10 mouse cellular contexts compared by ENCODE assay signal in the genomic region with DNA sequence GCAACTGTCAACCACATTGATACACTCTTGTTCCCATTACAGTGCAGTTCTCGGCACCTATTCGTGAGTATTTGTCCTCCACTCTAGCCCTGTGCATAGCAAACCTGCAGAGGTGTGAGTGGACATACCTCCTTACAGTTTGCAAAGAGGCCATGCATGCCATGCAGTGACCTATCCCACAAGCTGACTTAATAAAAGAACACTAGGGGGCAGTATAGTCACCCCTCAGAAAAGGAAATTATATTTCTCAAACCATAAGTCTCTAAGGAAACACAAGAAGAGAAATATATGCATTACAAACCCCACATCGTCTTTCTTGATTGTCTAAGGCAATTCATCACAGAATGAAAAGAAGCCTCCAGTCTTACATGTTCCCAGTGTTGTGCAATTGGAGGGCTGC. TPM values are rescaled to one million over a fixed set of nuclear protein-coding genes. Genes with fewer than 3 reads are reported as not detected.
A peak's percentile ranks its signal among the peaks of the same experiment; 100 is the strongest.
DNase-seq lines count a peak whose midpoint lies in the region; ATAC-seq and TF ChIP-seq lines count a peak whose summit lies in the region.
"Had no signal": no experiment of that assay in that cellular context is flagged by ENCODE, and none has a peak within 500 bp of the region (broad histone marks: within the 10 kb centered on the region; RNA-seq: fewer than 3 reads in every experiment).

No protein-coding gene starts in this region.

- DNase-seq in kidney, postnatal 14 days = peak; percentile 8
- no peak for DNase-seq in kidney, postnatal 25 days
- DNase-seq in CD4-positive helper T cell, adult 2 months (ENCODE audit: low read depth, low spot score) = peak; percentile 27
- DNase-seq in MEL-GATA-1-ER (ENCODE audit: extremely low read depth, low read depth) = peak; percentile 44
- DNase-seq in adrenal gland, adult 2 months = no peak
- DNase-seq in heart, adult 11 months = no peak
- DNase-seq: cerebellum, adult 11 months had no signal

- H3K27ac ChIP-seq in intestine, postnatal 0 days (ENCODE audit: low read depth, low read length) = no peak overlapping the region

- H3K9me3 ChIP-seq in intestine, postnatal 0 days (ENCODE audit: control insufficient read depth) = no peaks in the 10 kb centered on the region

- H3K4me2 ChIP-seq in intestine, postnatal 0 days (replicated peaks; ENCODE audit: low read depth) = no peak overlapping the region

- H3K9ac ChIP-seq in intestine, postnatal 0 days (ENCODE audit: low read depth, low read length) = no peak overlapping the region

- no peak overlapping the region for H3K4me3 ChIP-seq in intestine, postnatal 0 days (ENCODE audit: low read depth, low read length)

- 0 out of 2 replicates have a peak, but pooled peaks cover 7% of the 10 kb centered on the region for H3K4me1 ChIP-seq in intestine, postnatal 0 days (replicated peaks; ENCODE audit: control insufficient read depth, insufficient read depth, low read length)

- no peak; the same call in 1 of the 2 replicates for ATAC-seq in intestine, postnatal 0 days

- peak; percentile 86 for TF ChIP-seq CTCF in intestine, postnatal 0 days (IDR thresholded peaks at IDR 0.05; ENCODE audit: low read depth)

- WGBS in intestine, postnatal 0 days = 31% methylated on average over 3 of the region's 3 CpGs

- H3K27me3 ChIP-seq in intestine, postnatal 0 days (replicated peaks; ENCODE audit: control insufficient read depth, insufficient read depth, low read length) = no peaks in the 10 kb centered on the region

- H3K36me3 ChIP-seq in intestine, postnatal 0 days (ENCODE audit: control insufficient read depth, insufficient read depth) = no peaks in the 10 kb centered on the region

RNA-seq across cellular contexts. Expression of a gene that starts 37.3 kb away (rescaled TPM):
- polyA plus RNA-seq in intestine, postnatal 0 days (2015; fragmentation: Nextera tagmentation; extraction: Ambion mirVana) = 20.2 and 25.1 TPM in 2 replicates
- not detected for total RNA-seq in adrenal gland, adult 2 months (2021)
- 0.06 TPM in 2 replicates for polyA plus RNA-seq in adrenal gland, adult 2 months (2012; rRNA removed)
- total RNA-seq: left cerebral cortex, postnatal 14 days had no signal
- polyA plus RNA-seq: gonadal fat pad, adult 2 months had no signal

RNA-seq across cellular contexts. Expression of a gene that starts 41.2 kb away (rescaled TPM):
- polyA plus RNA-seq in intestine, postnatal 0 days (2015; fragmentation: Nextera tagmentation; extraction: Ambion mirVana) = 1.6 and 1.7 TPM in 2 replicates
- 1 to 10 TPM; 2.1 to 2.5 TPM for total RNA-seq in adrenal gland, adult 2 months (2021)
- 0.74 and 1.1 TPM in 2 replicates for polyA plus RNA-seq in adrenal gland, adult 2 months (2012; rRNA removed)

Comparison
In these comparisons a context has a peak if more than half of its experiments do, and no peak if none do; other contexts are left out.
1. DNase-seq: peak in kidney, postnatal 14 days (single experiment), CD4-positive helper T cell, adult 2 months (single experiment) and MEL-GATA-1-ER (single experiment); none in kidney, postnatal 25 days (0 of 2), adrenal gland, adult 2 months (single experiment) and heart, adult 11 months (single experiment).
2. RNA of a gene that starts 37.3 kb away (polyA plus RNA-seq): 20.2 to 25.1 TPM in intestine, postnatal 0 days; 0.06 TPM in adrenal gland, adult 2 months; every median in the first group is over 10 times any median in the second.